Mouse (Mus musculus) cerebellum, adult 9-11 months (tissue): ENCODE data around the gene Clec16a.

Experiments used
- DNase-seq: peaks from one replicate; pipeline ENCODE4 v3.0.0; 2022

The Clec16a gene

DNA sequence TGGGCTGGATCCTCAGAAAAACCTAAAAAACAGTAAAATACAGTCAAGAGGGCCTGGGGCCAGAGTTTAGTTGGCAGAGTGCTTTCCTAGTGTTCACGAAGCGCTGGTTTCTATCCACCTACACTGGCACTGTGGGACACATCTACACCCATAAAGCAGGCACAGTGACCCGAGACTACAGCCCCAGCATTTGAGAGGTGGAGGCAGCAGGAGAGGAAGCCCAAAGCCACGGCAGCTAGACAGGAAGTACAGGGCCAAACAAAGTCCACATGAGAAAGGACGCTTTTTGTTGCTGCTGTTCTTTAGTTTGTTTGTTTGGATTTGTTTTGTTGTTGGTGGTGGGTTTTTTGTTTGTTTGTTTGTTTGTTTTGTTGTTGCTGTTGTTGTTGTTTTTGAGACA is 8.8 kb upstream of the Clec16a start:
- no peak for DNase-seq

DNA sequence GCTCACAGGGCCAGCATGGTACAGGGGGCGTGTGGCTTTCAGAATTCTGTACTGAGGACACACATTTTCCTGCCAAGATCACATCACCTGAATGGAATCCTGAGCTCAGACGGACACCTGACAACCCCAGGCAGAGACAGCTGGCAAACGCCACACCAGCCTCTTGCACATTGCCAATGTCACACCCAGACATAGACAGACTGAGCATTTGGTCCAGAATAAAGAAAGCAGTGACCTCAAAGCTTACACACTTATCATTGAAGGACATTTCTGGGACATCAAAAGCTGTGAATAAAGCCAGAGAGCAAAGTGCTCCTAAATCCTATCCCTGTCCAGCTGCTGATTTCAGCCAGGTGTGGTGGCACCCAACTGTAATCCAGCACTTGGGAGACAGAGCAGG is 8.2 kb upstream of the Clec16a start:
- no peak for DNase-seq

DNA sequence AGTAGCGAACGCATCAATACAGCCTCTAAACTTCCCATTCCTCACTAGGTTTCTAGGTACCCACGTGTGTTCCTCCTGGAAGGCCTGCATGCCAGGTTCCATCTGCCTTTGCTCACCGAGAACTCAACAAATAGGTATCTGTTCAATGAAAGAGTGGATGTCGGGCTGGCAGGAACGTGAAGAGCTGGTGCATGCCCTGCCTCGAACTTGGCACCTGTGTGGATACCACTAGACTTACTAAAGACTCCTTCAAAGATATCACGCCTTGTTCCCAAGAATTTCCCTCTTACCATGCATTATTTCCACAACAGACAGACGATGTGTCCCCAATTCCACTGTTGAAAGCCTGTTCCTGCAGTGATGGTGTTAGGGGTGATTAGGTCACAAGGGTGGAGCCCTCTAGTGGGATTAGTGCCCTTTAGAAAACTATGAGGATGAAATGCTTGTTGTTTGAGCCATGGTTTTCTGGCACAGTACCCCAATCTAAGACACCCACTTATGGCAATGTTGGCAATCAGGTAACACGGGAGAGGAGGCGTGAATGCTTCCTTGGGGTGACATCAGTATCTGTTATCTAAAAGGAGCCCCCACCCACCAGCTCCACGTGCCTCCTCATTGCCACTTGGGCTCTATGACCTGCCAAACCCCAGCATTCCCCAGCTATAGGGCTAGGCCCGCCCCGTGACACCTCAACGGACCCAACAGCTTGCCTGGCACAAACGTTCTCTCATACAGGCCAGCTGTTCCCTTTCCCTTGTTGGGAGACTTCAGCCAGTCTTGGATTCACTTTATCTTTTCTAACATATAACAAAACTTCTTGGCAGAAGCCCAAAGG is 4.2 kb upstream of the Clec16a start:
- DNase-seq: peak; percentile 66

DNA sequence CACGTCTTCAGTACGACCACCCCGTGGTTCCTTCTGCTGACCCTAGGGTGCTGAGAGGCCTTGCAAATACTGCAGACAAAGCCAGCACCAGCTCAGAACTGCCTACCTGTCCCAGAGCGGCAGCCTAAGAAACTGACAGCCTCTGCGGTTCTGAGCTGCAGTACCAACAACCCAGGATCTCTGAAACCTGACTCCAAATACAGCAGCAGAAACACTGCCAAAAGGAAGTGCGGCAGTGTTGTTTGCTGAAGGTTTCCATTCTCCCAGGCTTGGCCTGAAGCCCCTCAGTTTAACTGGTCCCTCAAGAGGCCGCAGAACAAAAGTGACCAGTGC is 3.6 kb upstream of the Clec16a start:
- peak; percentile 72 for DNase-seq

DNA sequence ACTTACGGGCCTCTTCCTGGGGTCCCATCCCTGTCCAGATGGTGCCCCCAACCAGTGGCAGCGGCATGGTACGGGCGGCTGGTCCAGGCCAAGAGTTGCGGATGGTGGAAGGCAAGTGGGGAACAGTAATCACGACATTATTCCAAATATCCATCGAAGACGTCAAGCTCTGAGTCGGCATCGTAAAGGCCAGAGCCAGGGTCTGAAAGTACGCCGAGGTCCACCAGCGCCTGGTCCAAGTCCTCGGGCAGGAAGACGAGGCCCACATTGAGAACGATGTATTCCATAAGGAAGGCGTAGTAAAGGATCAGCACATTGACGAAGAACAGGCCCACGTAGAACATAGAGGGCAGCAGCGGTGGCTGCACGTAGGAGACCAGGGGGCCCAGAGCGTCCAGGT is 2.9 kb upstream of the Clec16a start:
- DNase-seq: peak; percentile 70

DNA sequence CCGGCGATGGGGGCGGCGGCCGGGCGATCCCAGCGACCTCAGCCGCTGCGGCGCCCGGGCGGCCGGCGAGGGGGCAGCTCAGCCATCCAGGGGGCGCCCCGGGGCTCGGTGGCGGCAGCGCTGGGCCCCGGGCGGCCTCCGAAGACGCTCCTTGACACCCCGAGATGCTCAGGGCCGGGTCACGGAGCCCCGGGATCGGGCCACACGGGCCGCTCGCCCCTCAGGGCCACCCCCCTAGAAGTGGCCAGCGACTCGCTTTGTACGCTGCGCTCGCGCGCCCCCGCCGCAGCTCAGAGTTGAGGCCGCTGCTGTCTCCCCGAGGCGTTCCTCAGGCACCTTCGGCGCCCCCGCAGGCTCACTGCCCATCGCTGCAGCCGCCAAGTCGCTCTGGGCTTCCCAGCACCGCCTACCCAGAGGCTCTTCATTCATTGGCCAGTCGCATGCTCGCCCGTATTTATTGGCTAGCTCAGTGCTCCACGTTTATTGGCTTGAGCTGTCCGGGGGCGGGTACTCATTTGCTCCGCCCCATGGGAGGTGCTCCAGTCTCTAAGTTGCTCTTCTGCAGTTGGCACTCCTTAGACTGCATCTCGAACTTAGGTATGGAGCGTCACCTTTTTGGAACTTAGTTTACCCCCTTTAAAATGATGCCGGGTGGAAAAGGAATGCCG is 2.3 kb upstream of the Clec16a start, which contains the start of gene Dexi:
Dexi (minus strand) TSS at position 357 of the 668 bp plus-strand sequence.
- DNase-seq: peak; percentile 99

DNA sequence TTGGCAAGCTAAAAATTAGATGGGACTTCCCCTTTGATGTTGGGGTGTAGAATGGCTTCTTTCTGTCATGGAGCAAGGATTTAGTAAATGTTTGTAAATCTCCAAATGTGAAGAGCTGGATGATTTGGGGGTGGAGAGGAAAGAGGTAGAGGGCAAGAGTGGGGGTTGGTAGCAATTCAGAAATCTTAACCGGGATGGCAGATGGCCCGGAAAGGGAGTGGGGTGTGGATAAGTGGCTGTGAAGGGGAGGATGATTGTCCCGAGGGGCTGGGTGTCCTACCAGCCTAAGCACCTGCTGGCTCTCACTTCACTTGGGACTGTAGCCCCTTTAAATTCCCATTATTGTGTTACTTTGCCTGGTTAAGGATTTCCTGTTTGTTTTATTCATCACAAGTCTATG is 1.7 kb downstream of the Clec16a start:
- peak; percentile 67 for DNase-seq

DNA sequence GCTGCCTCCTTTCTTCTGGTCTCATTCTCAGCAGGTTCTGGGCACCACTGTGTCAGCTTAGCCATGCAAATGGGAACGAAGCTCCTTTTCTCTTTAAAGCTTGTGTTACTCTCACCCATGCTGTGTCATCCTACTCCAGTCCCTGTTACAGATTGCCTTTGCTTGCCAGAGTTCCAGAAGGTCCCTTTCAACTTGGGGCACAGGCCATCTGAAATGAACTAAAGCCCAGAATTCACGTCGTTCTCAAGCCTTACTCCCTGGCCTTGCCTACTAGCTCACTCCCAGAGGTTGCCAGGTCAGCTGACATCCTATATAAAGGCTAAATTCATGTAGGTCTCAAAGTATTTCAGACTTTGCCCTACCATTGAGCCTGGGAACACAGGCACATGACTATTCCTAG is 3.8 kb downstream of the Clec16a start:
- DNase-seq: no peak

DNA sequence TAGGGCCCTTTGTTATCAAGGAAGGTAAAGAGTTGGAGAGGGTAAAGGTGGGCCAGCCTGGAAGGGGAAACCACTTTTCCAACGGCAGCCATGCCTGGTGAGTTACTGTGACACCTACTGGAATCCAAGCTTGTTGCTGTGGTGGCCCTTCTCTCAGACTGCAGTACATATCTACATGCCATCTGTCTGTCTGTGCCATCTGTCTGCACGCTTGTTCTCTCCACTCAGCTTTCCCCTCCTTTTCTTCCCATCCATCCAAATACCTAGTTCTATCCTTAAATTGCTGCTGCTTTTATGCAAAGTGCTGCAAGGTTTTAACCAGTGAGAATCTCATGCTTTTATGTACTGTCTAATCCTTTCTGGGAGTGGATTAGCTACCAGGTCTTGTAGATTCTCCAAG is 4.5 kb downstream of the Clec16a start:
- DNase-seq: no peak

DNA sequence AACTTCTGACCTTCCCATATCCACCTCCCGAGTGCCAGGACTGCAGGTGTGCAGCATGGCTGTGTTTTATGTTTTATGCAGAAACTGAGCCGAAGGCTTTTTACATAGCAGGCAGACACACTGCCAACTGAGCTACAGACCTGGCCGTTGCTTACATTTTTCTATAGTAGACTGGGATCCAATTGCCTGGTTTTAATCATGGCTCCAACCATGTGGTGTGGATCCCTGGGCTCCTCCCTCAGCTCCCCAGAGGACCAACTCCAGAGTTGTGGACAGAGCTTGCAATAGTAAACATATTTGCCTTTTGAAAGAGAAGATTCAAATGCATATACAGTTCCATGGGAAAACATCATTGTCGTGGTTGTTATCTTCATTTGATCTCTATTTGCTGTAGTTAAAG is 6.5 kb downstream of the Clec16a start:
- DNase-seq: no peak

DNA sequence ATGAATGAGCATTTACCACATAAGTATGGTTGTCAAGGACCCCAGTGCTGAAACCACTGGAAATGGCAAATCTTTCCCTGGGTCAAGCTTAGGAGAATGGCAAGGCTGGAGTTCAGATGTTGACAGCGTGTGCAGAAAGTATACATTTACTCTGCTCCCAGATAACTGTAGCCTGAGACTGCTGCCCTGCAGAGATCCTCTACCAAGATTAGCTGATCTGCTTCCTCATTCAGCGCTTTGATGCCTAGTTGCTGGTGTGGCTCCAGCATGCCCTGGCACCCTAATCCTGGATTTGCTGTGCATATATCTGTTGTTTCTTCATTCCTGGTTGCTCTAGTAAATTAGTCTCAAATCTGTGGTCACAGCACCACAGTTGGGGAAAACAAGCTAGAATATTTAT is 8.7 kb downstream of the Clec16a start:
- no peak for DNase-seq

DNA sequence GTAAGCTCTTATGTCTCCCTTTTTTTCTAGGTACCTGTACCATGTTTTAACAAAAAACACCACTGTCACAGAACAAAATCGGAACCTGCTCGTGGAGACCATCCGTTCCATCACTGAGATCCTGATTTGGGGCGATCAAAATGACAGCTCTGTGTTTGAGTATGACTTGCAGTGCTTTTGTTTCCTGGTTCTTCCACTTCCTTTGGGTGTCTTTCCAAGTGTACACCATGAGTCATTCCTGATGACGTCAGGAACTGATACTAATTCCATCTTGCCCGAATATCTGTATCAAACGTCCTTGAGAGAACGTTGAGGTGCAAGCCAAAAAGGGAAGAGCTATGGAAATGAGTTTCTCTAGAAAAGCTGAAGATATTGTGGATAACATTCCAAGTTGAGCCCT is 14.9 kb downstream of the Clec16a start:
- DNase-seq: no peak

DNA sequence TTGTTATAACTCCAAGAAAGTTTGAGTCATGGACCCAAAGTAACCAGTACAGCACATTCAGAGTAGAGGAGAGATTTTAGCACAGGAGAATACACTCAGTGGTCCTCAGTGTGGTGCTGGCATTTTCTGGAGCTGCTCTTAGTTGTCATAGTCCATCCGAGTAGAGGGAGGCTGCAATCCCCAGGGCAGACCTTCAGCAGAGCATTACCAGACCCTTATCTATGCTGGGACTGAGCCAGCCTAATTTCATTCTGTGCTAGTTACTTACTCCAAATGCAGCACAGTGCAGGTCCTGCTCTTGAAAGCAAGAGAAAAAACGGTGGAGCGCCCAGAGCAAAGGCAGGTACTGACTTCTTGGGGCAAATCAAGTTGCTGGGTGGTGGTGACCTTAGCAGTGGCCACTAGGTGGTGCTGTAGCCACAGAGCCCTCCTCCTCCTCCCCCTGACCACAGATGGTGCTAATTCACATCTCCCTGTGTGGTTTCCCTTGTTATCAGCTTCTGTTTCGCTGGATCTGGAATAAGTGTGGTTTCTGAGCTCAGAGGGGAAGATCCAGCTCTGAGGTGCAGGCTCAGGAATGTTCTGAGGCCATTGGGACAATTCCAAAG is 20.2 kb downstream of the Clec16a start:
- peak; percentile 80 for DNase-seq

DNA sequence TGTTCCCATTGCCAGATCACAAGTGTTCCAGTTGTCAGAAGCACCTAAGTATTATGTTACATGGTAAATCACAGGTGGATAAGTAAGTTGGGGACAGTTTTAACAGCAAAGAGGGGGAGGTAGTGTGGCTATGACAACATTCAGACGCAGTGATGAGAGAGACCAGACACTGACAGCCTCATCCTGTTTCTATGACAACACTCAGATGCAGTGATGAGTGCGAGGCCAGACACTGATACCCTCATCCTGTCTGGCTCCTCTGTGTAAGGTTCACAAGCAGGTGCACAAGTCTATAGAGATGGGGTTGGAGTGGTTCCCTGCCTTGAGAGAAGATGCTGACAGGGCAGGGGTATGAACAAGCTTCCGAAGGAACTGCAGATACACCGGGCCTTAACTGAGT is 22.0 kb downstream of the Clec16a start:
- no peak for DNase-seq

DNA sequence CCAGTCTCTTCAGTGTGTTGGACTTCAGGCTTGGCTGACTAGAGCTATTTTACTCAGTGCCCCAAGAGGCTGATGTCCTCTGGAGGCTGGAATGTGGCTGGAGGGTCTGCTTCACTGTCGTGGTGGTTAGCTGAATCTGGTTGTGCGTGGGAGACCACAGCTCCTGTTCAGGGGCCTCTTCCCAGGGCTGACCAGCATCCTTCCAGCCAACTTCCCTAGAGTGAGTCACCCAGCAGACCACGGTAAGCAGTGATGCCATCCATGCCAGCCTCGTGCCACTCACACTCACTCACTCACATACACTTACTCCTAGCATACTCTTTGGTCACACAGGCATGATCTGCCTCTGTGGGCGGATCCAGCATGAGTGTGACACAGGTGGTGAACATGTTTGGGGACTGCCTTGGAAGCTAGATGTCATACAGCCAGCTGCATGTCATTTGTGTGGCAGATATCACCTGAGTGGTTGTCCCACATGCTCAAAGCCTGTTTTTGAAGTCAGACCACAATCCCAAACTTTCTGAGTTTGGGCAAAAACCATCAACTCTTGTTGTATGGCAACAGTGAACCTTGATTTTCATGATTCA is 24.8 kb downstream of the Clec16a start:
- DNase-seq: no peak

DNA sequence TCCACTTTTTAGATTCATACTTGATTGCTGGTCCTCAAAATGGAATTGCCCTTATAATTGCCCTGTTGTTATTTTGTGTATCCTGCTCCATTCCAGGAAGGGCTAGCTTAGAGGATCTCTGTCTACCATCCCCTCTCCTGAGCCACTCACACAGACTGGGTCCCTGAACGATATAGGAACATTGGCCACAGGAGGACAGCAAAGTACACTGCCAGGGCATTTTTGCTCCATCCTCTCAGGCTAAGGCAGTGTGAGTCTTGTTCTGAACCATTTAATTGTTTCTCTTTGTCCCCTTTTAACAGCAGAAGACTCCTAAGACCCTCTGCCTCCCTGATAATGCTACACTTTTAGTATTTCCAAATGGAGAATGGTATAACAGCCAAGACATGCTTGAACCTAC is 25.6 kb downstream of the Clec16a start:
- DNase-seq: peak; percentile 56

DNA sequence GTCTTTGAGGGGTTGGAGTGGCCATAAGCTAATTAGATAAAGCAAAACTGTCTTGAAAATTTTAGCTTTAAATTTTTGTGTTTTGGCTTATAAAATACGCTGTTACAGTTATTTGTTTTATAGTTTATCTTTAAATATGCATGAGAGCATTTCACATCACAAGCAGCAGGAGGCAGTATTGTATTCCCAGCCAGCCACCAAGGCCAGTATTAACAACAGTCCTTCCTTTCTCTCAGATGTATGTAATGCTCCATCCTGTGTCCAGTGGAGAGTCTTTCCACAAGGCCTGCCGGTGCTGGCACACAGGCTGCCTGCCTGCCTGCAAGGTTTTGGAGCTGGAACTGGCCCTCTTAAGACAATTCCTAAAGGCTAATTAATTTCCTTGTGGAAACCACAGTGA is 26.7 kb downstream of the Clec16a start:
- no peak for DNase-seq

DNA sequence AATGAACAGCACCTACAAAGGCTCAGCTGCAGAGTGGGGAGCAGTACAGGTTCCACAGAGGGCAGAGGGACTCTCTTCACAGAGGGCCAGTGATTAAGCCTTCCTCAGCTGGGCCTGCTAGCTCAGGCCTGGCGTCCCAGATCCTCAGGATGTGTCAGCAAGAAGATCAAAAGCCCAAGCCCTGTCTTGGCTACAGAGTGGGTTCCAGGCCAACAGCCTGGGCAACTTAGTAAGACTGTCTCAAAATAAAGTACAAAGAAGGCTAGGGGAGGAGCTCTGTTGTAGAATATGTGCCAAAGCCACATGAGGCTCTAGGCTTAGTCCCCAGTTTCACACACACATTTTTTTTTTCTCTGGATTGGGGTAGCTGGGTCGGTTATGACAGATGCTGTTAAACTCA is 29.8 kb downstream of the Clec16a start:
- no peak for DNase-seq

DNA sequence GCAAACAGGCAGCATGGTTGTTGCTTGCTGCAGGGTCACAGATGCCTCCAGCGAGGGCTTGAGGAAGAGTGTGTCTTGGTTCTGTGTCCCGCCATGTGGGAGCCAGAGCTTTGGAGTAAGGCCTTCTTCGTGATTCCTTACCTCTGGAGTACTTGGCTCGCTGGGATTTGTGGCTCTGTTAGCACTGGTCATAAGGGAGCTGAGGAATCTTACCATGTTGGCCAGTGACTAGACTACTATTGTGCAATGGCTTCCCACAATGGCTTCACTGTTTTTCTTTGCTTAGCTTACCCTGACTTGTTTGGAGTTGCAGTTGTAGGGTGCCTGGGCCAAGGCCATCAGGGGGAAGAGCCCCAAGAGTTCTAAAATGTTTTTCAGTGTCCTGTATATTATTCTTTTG is 30.8 kb downstream of the Clec16a start:
- no peak for DNase-seq

DNA sequence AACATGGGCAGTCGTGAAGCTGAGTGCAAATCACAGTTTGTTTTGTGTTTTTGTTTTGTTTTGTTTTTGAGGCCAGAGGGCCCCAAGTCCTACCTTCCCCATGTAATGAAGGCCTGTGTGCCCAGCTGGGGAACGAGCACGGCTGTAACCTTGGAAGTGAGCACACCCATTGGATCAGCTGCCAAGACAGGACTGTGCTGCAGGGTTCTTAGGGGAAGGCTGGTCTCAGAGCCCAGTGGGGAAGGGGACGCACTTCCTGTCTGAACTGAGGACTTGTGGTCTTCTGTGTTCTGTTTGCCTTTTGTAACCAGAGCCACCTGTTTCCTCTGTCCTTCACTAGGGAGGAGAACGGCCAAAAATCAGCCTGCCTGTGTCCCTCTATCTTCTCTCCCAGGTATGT is 32.4 kb downstream of the Clec16a start:
- DNase-seq: no peak

DNA sequence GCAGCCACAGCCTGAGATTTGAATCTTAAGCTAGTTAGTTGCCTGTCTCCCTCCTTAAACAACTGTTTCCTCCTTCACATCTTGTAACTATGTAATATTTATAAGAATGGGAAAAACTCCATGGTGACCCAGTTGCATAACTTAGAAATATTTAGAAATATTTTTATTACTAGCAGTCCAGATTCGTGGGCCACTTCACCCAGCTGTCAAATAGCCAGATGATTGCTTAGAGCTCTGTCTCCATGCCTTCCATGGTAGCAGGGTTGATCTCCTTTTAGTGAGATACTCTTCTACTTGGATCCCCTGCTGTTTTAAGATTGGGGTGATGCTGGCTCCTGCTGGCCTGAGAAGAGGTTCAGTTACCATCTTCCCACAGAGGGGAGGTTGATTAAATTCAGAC is 33.2 kb downstream of the Clec16a start:
- no peak for DNase-seq

DNA sequence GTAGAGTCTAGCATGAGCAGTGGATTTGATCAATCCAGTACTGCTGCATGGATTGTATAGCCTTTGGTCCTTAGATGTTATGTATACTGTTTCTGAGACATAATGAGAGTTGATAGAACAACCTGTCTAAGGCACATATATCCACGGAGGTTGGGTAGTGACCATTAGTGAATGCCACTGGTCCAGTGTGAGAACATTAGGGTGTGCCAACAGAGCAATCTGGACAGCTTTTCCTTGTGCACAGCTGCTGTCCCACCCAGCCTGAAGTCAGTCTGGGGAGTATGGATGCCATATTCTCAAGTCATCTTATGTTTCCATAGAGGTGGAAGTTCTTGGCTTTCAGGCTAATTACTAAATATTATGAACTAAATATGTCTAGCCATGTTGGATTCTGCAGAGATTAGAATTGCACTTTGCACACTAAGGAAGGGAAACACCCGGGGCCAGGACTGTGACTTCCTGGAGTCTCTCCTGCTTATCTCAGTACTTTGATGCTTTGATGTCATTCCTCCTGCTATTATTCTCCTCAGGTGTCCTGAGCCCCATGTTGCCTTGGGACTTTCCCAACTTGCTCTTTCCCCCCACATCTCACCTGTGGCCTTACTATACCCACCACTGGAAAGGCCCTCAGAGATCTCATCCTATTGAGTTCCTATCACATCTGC is 36.2 kb downstream of the Clec16a start:
- no peak for DNase-seq

DNA sequence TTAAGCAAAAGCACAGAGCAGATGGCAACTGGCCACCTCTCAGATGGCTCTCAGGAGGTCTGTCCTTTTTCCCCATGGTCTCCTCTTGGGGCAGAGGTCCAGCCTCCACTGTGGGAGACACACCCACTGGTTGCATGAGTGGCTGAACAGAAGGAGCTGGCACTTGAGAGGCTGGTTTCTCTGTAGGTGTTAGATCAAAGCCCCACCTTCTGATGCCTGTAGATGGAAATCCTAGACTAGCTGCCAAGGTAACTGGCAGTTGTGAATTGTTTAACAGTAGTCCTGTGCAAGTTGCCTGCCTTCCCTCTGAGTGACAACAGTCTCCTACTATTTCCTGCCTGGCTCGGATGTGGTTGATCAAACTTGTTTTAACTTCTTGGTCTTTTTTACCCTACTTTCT is 40.0 kb downstream of the Clec16a start:
- DNase-seq: no peak
